Mouse (Mus musculus): ENCODE measurements around the gene Pcnx2. TPM values are rescaled to one million over a fixed set of nuclear protein-coding genes. Genes with fewer than 3 reads are reported as not detected.

The Pcnx2 gene
- polyA plus RNA-seq, 1 experiment from 2014 or later: 0.15 TPM

GRCm38 (mm10) chr8:125917013-125917412 is 18.9 kb upstream of the Pcnx2 start:
- Histone ChIP-seq H3K36me3 (no peaks in the 10 kb centered on the region), H3K9me3 (replicated peaks) (no peaks in the 10 kb centered on the region), H3K27me3 (peaks cover 22% of the 10 kb centered on the region), H3K4me2 (no peak overlapping the region), H3K4me3 (no peak overlapping the region), H3K4me1 (replicated peaks) (peaks cover 3% of the 10 kb centered on the region; the same call in 1 of the 2 replicates), H3K9ac (no peak overlapping the region), H3K27ac (no peak overlapping the region)
- 55% methylated on average over 10 of the region's 10 CpGs for WGBS
- ATAC-seq (replicated peaks; ENCODE audit: insufficient number of reproducible peaks, insufficient read depth, low FRiP score, low read depth): no peak

- H3K9me3 ChIP-seq (replicated peaks): no peaks in the 10 kb centered on the region
- no peaks in the 10 kb centered on the region for H3K36me3 ChIP-seq
- ATAC-seq (replicated peaks; ENCODE audit: insufficient number of reproducible peaks, insufficient read depth, low FRiP score, low read depth): no peak
- no peak overlapping the region for H3K4me2 ChIP-seq
- H3K4me1 ChIP-seq (replicated peaks): peaks cover 22% of the 10 kb centered on the region
- H3K27me3 ChIP-seq: peaks cover 48% of the 10 kb centered on the region
- no peak overlapping the region for H3K27ac ChIP-seq
- no peak overlapping the region for H3K9ac ChIP-seq
- no peak overlapping the region for H3K4me3 ChIP-seq
- WGBS: 78% methylated on average over 9 of the region's 9 CpGs
Measured at GRCm38 (mm10) chr8:125914386-125914785, 16.3 kb upstream of the Pcnx2 start.

DNA sequence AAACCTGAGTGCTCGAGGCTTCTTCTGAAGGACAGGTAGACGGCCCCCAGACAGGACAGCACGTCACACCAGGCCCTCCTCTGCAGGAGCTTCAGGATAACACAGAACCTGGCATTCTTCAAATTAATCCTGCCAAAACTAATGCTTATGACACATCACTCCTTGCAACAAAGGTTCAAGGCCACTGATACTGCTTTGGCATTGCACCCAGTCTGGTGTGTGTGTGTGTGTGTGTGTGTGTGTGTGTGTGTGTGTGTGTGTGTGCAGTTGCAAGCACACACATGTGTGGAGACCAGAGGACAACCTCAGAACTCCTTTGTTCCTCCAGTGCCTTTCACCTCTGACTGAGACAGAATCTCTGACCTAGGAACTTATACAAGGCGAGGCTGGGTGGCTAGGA is 15.1 kb upstream of the Pcnx2 start:
- WGBS: 83% methylated on average over 4 of the region's 4 CpGs

DNA sequence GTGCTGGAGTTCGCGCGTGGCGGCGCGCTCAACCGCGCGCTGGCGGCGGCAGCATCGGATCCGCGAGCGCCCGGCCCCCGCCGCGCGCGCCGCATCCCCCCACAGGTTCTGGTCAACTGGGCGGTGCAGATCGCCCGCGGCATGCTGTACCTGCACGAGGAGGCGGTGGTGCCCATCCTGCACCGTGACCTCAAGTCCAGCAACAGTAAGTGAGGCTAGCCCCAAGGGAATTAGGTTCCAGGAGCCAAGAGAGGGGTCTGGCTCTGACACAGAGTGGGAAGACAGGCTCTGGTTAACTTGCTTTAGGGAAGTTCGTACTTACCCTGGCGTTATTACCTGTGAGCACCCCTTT is 13.1 kb upstream of the Pcnx2 start:
- H3K9ac ChIP-seq: peak overlapping the region; percentile 37
- peak overlapping the region; percentile 55 for H3K4me3 ChIP-seq
- no peak overlapping the region for H3K27ac ChIP-seq
- peaks cover 62% of the 10 kb centered on the region for H3K27me3 ChIP-seq
- H3K4me2 ChIP-seq: peak overlapping the region; percentile 94
- WGBS: 5% methylated on average over 31 of the region's 31 CpGs
- ATAC-seq (replicated peaks; ENCODE audit: insufficient number of reproducible peaks, insufficient read depth, low FRiP score, low read depth): no peak
- H3K36me3 ChIP-seq: no peaks in the 10 kb centered on the region
- H3K4me1 ChIP-seq (replicated peaks): peaks cover 18% of the 10 kb centered on the region
- H3K9me3 ChIP-seq (replicated peaks): no peaks in the 10 kb centered on the region

More for the DNA sequence above, 15.1 kb upstream of the Pcnx2 start:
- no peaks in the 10 kb centered on the region for H3K9me3 ChIP-seq (replicated peaks)
- H3K36me3 ChIP-seq: no peaks in the 10 kb centered on the region
- peaks cover 22% of the 10 kb centered on the region for H3K4me1 ChIP-seq (replicated peaks)
- no peak overlapping the region for H3K9ac ChIP-seq
- H3K4me2 ChIP-seq: no peak overlapping the region
- H3K27ac ChIP-seq: no peak overlapping the region
- H3K27me3 ChIP-seq: peaks cover 60% of the 10 kb centered on the region
- no peak for ATAC-seq (replicated peaks; ENCODE audit: insufficient number of reproducible peaks, insufficient read depth, low FRiP score, low read depth)
- H3K4me3 ChIP-seq: no peak overlapping the region

- Histone ChIP-seq H3K4me3 (peak within 1 kb of the TSS; percentile 55), H3K4me2 (peak within 1 kb of the TSS; percentile 94), H3K27me3 (peaks cover 62% of the 10 kb centered on the region), H3K27ac (no peak within 1 kb of the TSS), H3K36me3 (no peaks in the 10 kb centered on the region), H3K9ac (peak within 1 kb of the TSS; percentile 37), H3K9me3 (replicated peaks) (no peaks in the 10 kb centered on the region), H3K4me1 (replicated peaks) (peaks cover 18% of the 10 kb centered on the region)
- peak; percentile 16 for ATAC-seq (replicated peaks; ENCODE audit: insufficient number of reproducible peaks, insufficient read depth, low FRiP score, low read depth)
- under 1% methylated on average over 77 of the region's 93 CpGs for WGBS
Measured at GRCm38 (mm10) chr8:125910365-125911228, 12.5 kb upstream of the Pcnx2 start, which contains the start of gene Map3k21. TSS of gene Map3k21 (plus strand) at chr8:125910450.

DNA sequence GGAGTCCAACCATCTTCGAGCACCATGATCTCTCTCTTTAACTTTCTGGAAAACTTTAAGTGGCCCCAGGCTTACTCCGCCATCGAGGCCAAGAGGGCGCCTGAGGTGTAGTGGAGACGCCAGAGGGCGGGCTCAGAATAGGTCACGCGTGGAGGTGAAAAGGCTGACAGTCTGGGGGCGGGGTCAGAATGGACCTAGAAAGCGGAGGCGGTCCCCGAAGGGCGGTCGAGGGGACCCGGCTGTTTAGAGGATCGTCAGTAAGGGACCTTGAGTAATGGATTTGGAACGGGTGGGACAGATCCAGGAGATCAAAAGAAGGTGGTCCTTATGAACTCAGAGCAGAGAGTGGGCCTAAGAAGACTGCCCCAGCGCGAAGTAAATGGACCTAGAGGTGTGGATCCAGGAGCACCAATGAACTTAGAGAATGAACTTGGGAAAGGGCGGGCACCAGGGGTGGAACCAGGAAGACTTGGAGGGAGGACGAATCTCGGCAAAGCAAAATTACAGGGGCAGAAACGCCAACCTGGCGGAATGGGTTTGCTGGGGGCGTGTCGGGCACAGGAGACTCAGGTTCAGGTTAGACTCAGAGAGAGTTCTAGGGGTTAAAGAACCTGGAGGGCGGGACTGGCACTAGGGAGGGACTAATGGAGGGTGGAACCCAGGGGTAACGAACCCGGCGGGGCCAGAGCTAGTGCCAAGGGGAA is 11.7 kb upstream of the Pcnx2 start:
- WGBS: 3% methylated on average over 30 of the region's 30 CpGs
- H3K4me1 ChIP-seq (replicated peaks): peaks cover 18% of the 10 kb centered on the region
- ATAC-seq (replicated peaks; ENCODE audit: insufficient number of reproducible peaks, insufficient read depth, low FRiP score, low read depth): peak; percentile 59
- H3K4me2 ChIP-seq: peak overlapping the region; percentile 94
- peak overlapping the region; percentile 55 for H3K4me3 ChIP-seq
- no peak overlapping the region for H3K27ac ChIP-seq
- no peaks in the 10 kb centered on the region for H3K9me3 ChIP-seq (replicated peaks)
- no peaks in the 10 kb centered on the region for H3K36me3 ChIP-seq
- H3K9ac ChIP-seq: peak overlapping the region; percentile 37
- peaks cover 62% of the 10 kb centered on the region for H3K27me3 ChIP-seq

- Histone ChIP-seq H3K4me1 (replicated peaks) (peaks cover 18% of the 10 kb centered on the region), H3K4me2 (no peak overlapping the region), H3K9me3 (replicated peaks) (no peaks in the 10 kb centered on the region), H3K27ac (no peak overlapping the region), H3K27me3 (peaks cover 43% of the 10 kb centered on the region), H3K9ac (no peak overlapping the region), H3K36me3 (no peaks in the 10 kb centered on the region), H3K4me3 (no peak overlapping the region)
- WGBS: 67% methylated on average over 2 of the region's 2 CpGs
- ATAC-seq (replicated peaks; ENCODE audit: insufficient number of reproducible peaks, insufficient read depth, low FRiP score, low read depth): no peak
Measured at GRCm38 (mm10) chr8:125907311-125907710, 9.2 kb upstream of the Pcnx2 start.

DNA sequence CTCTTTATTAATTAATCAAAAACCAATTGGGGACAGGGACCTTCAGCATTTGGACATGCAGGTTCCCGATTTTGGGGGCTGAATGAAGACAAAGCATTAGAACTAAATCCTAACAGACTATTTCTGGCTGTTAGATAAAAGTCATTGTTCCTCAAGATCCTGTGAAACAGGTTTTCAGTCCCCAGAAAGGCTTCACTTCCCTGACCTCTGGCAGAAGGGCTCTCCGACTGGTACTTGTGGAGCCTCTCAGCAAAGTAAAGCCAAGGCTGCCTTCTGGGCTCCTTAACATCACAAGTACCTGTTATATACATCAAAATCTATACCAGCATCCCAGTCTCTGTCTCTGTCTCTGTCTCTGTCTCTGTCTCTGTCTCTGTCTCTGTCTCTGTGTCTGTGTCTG is 7.2 kb upstream of the Pcnx2 start:
- 54% methylated on average over 2 of the region's 2 CpGs for WGBS
- Histone ChIP-seq H3K4me2 (no peak overlapping the region), H3K27ac (no peak overlapping the region)

GRCm38 (mm10) chr8:125902521-125902920 is 4.4 kb upstream of the Pcnx2 start:
- 34% methylated on average over 3 of the region's 3 CpGs for WGBS
- no peak for ATAC-seq (replicated peaks; ENCODE audit: insufficient number of reproducible peaks, insufficient read depth, low FRiP score, low read depth)

More for the DNA sequence above, 7.2 kb upstream of the Pcnx2 start:
- Histone ChIP-seq H3K9me3 (replicated peaks) (no peaks in the 10 kb centered on the region), H3K27me3 (peaks cover 23% of the 10 kb centered on the region), H3K9ac (no peak overlapping the region), H3K4me1 (replicated peaks) (peaks cover 8% of the 10 kb centered on the region), H3K36me3 (no peaks in the 10 kb centered on the region), H3K4me3 (no peak overlapping the region)
- no peak for ATAC-seq (replicated peaks; ENCODE audit: insufficient number of reproducible peaks, insufficient read depth, low FRiP score, low read depth)

DNA sequence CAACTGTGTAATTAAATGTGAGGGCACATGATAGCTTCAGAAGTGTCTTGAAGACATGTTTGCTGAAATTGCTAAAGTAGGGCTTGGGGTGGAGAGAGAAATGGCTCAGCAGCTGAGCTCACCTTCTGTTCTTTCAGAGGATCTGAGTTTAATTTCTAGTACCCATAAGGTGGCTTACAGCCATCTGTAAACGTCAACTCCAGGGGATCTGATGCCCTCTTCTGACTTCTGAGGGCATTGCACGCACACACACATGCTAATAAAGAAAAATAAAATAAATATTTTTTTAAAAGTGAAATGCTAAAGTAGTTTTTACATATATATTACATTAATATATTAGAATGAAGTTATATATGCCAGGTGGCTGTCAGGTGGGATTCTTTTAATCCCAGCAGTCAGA is 3.0 kb upstream of the Pcnx2 start:
- Histone ChIP-seq H3K4me2 (no peak overlapping the region), H3K4me3 (no peak overlapping the region), H3K27ac (no peak overlapping the region), H3K4me1 (replicated peaks) (peaks cover 9% of the 10 kb centered on the region), H3K9me3 (replicated peaks) (no peaks in the 10 kb centered on the region), H3K27me3 (peaks cover 26% of the 10 kb centered on the region), H3K9ac (no peak overlapping the region), H3K36me3 (no peaks in the 10 kb centered on the region)
- no peak for ATAC-seq (replicated peaks; ENCODE audit: insufficient number of reproducible peaks, insufficient read depth, low FRiP score, low read depth)
- 32% methylated on average over 2 of the region's 2 CpGs for WGBS

More at GRCm38 (mm10) chr8:125902521-125902920, 4.4 kb upstream of the Pcnx2 start:
- H3K9ac ChIP-seq: no peak overlapping the region
- H3K27me3 ChIP-seq: peaks cover 13% of the 10 kb centered on the region
- no peaks in the 10 kb centered on the region for H3K9me3 ChIP-seq (replicated peaks)
- no peak overlapping the region for H3K4me2 ChIP-seq
- peaks cover 9% of the 10 kb centered on the region for H3K4me1 ChIP-seq (replicated peaks)
- H3K4me3 ChIP-seq: no peak overlapping the region
- no peak overlapping the region for H3K27ac ChIP-seq
- H3K36me3 ChIP-seq: no peaks in the 10 kb centered on the region

GRCm38 (mm10) chr8:125898899-125899298 is 782 bp upstream of the Pcnx2 start:
- no peak for ATAC-seq (replicated peaks; ENCODE audit: insufficient number of reproducible peaks, insufficient read depth, low FRiP score, low read depth)
- H3K27ac ChIP-seq: no peak overlapping the region
- 0% methylated on average over 6 of the region's 6 CpGs for WGBS
- H3K4me1 ChIP-seq (replicated peaks): peaks cover 9% of the 10 kb centered on the region
- H3K9ac ChIP-seq: no peak overlapping the region
- 0 out of 2 replicates have a peak overlapping the region, but pooled peaks have one; percentile 50 for H3K4me2 ChIP-seq
- peaks cover 32% of the 10 kb centered on the region for H3K27me3 ChIP-seq
- H3K9me3 ChIP-seq (replicated peaks): no peaks in the 10 kb centered on the region
- no peaks in the 10 kb centered on the region for H3K36me3 ChIP-seq
- no peak overlapping the region for H3K4me3 ChIP-seq

Data from heart, embryonic 15.5 days (tissue).